In the genomic region with DNA sequence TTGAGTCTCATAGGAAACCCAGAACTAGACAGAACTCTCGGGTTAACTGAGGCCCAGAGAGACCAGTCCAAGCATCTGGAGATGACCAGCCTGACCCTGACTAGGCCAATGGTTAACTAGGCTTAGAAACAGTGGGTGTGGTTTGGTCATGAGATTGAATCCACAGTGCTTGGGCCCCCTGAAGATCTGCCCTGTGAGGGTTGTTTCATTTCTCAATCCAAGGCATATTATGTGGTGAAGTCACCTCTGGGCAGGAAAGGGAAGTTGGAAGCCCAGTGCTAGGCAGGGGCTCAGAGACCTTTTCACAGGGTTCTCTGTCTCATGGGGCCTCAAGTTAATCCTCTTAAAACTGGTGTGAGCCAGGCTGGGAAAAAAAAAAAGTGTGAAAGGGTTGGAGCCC, we compare ENCODE assay signal across 8 mouse cellular contexts. TPM values are rescaled to one million over a fixed set of nuclear protein-coding genes. Genes with fewer than 3 reads are reported as not detected.
DNase-seq lines count a peak whose midpoint lies in the region; ATAC-seq and TF ChIP-seq lines count a peak whose summit lies in the region.

No protein-coding gene starts in this region.

- peaks cover 86% of the 10 kb centered on the region for H3K4me1 ChIP-seq in embryonic facial prominence, embryonic 10.5 days
- H3K4me1 ChIP-seq in kidney, embryonic 16.5 days (ENCODE audit: insufficient read depth, low read length): peaks cover 37% of the 10 kb centered on the region

- no peak for DNase-seq in layer of hippocampus, adult 2 months (ENCODE audit: low spot score in 2 of 2)
- no peak for DNase-seq in layer of hippocampus, adult 9-10 months (ENCODE audit: low spot score)
- DNase-seq in embryonic facial prominence, embryonic 10.5 days (ENCODE audit: low spot score): no peak
- DNase-seq in urinary bladder, postnatal 25 days (ENCODE audit: low spot score): no peak
- no peak for DNase-seq in layer of hippocampus, postnatal 10 days (ENCODE audit: low spot score in 2 of 2)
- DNase-seq in left cerebral cortex, postnatal 36 days (ENCODE audit: low spot score in 2 of 2): no peak

- peak overlapping the region; percentile 83 for H3K4me3 ChIP-seq in layer of hippocampus, adult 2 months
- peak overlapping the region; percentile 85 for H3K4me3 ChIP-seq in embryonic facial prominence, embryonic 10.5 days
- H3K4me3 ChIP-seq in kidney, embryonic 16.5 days (ENCODE audit: low read length): peak overlapping the region; percentile 79; the same call in 1 of the 2 replicates
- peak overlapping the region; percentile 55 for H3K4me3 ChIP-seq in myocyte

- H3K79me2 ChIP-seq in myocyte (ENCODE audit: control insufficient read depth, insufficient read depth): peaks cover 5% of the 10 kb centered on the region

- peak overlapping the region; percentile 83; the same call in 1 of the 2 replicates for H3K9ac ChIP-seq in kidney, embryonic 16.5 days (replicated peaks; ENCODE audit: low read length)

- peak overlapping the region; percentile 67; the same call in 1 of the 2 replicates for H3K27ac ChIP-seq in layer of hippocampus, adult 2 months
- H3K27ac ChIP-seq in embryonic facial prominence, embryonic 10.5 days (replicated peaks): no peak overlapping the region
- H3K27ac ChIP-seq in kidney, embryonic 16.5 days (ENCODE audit: low read length): 0 out of 2 replicates have a peak overlapping the region, but pooled peaks have one; percentile 25

- H3K27me3 ChIP-seq in embryonic facial prominence, embryonic 10.5 days (replicated peaks; ENCODE audit: low read depth, poor library complexity, severe bottlenecking): peaks cover 65% of the 10 kb centered on the region
- peaks cover 6% of the 10 kb centered on the region for H3K27me3 ChIP-seq in kidney, embryonic 16.5 days (ENCODE audit: insufficient read depth, low read length)
- H3K27me3 ChIP-seq in myocyte (ENCODE audit: control insufficient read depth, insufficient read depth, insufficient read length): no peaks in the 10 kb centered on the region

- peaks cover 32% of the 10 kb centered on the region for H3K36me3 ChIP-seq in embryonic facial prominence, embryonic 10.5 days (replicated peaks)
- H3K36me3 ChIP-seq in kidney, embryonic 16.5 days (ENCODE audit: insufficient read depth, low read length): no peaks in the 10 kb centered on the region
- H3K36me3 ChIP-seq in myocyte (ENCODE audit: control insufficient read depth, insufficient read depth): no peaks in the 10 kb centered on the region

- no peak for TF ChIP-seq POLR2A in myocyte (IDR thresholded peaks at IDR 0.05; ENCODE audit: insufficient read length, low read depth)

- no peak for ATAC-seq in kidney, embryonic 16.5 days (ENCODE audit: low FRiP score, low TSS enrichment)

- 63% methylated on average over 1 of the region's 1 CpGs for WGBS in embryonic facial prominence, embryonic 10.5 days
- 56% methylated on average over 1 of the region's 1 CpGs for WGBS in kidney, embryonic 16.5 days

- H3ac ChIP-seq in myocyte (ENCODE audit: control insufficient read depth, insufficient read length): no peak overlapping the region

- H3K4me2 ChIP-seq in kidney, embryonic 16.5 days (replicated peaks; ENCODE audit: low read depth, low read length): peak overlapping the region; percentile 99
- H3K4me2 ChIP-seq in myocyte (ENCODE audit: low read depth): peak overlapping the region; percentile 92

- no peak for TF ChIP-seq CTCF in layer of hippocampus, adult 2 months (conservative IDR thresholded peaks at IDR 0.05)

- H3K9me3 ChIP-seq in embryonic facial prominence, embryonic 10.5 days: no peaks in the 10 kb centered on the region
- H3K9me3 ChIP-seq in kidney, embryonic 16.5 days (ENCODE audit: low read length): no peaks in the 10 kb centered on the region

- intact Hi-C loops in left cerebral cortex, postnatal 36 days (cut with DNase I): no loop called here

TF ChIP-seq in myocyte, 11 proteins besides CTCF, POLR2A, EP300 and RAD21:
- TF ChIP-seq CEBPB (IDR thresholded peaks at IDR 0.05; ENCODE audit: insufficient read depth, poor library complexity, severe bottlenecking) (no peak), USF1 (IDR thresholded peaks at IDR 0.05; ENCODE audit: low read depth) (no peak), E2F4 (IDR thresholded peaks at IDR 0.05; ENCODE audit: insufficient read depth) (no peak)
TF ChIP-seq in myocyte: peak in this region for 0.

RNA-seq across cellular contexts. Expression of gene Mfsd12, which starts 1.6 kb away (rescaled TPM):
- total RNA-seq in layer of hippocampus, adult 2 months (2021): 10 to 100 TPM; 42.8 to 45.9 TPM
- polyA plus RNA-seq in embryonic facial prominence, embryonic 10.5 days (2016; fragmentation: Nextera tagmentation; extraction: Ambion mirVana): 7.8 and 8.3 TPM in 2 replicates
- 9.8 and 12.5 TPM in 2 replicates for polyA plus RNA-seq in kidney, embryonic 16.5 days (2015; fragmentation: Nextera tagmentation; extraction: Ambion mirVana)
- 21.7 TPM for polyA plus RNA-seq in myocyte (2012; fragmentation: generic; extraction: Trizol)
- 10 to 100 TPM; 37.0 to 40.8 TPM for total RNA-seq in layer of hippocampus, postnatal 10 days (2021)
- total RNA-seq in left cerebral cortex, postnatal 36 days (2021): 10 to 100 TPM; 39.6 to 40.9 TPM

RNA-seq across cellular contexts. Expression of gene 4930404N11Rik, which starts 6.8 kb away (rescaled TPM):
- total RNA-seq in layer of hippocampus, adult 2 months (2021): 1 to 10 TPM; 1.6 to 2.4 TPM
- 0.47 and 0.76 TPM in 2 replicates for polyA plus RNA-seq in embryonic facial prominence, embryonic 10.5 days (2016; fragmentation: Nextera tagmentation; extraction: Ambion mirVana)
- polyA plus RNA-seq in kidney, embryonic 16.5 days (2015; fragmentation: Nextera tagmentation; extraction: Ambion mirVana): 0.98 and 1.2 TPM in 2 replicates
- polyA plus RNA-seq in myocyte (2012; fragmentation: generic; extraction: Trizol): 0.92 TPM
- under 1 TPM; 0.57 to 0.74 TPM for total RNA-seq in layer of hippocampus, postnatal 10 days (2021)
- 1 to 10 TPM in 1 of 2 experiments, under 1 TPM in 1; 0.49 to 2.2 TPM for total RNA-seq in left cerebral cortex, postnatal 36 days (2021)

RNA-seq across cellular contexts. Expression of gene Hmg20b, which starts 8.6 kb away (rescaled TPM):
- 10 to 100 TPM; 27.5 to 30.8 TPM for total RNA-seq in layer of hippocampus, adult 2 months (2021)
- polyA plus RNA-seq in embryonic facial prominence, embryonic 10.5 days (2016; fragmentation: Nextera tagmentation; extraction: Ambion mirVana): 114 and 122 TPM in 2 replicates
- polyA plus RNA-seq in kidney, embryonic 16.5 days (2015; fragmentation: Nextera tagmentation; extraction: Ambion mirVana): 90.6 and 94.5 TPM in 2 replicates
- 80.2 TPM for polyA plus RNA-seq in myocyte (2012; fragmentation: generic; extraction: Trizol)
- total RNA-seq in layer of hippocampus, postnatal 10 days (2021): 10 to 100 TPM; 25.1 to 30.9 TPM
- total RNA-seq in left cerebral cortex, postnatal 36 days (2021): 10 to 100 TPM; 27.0 to 35.5 TPM

RNA-seq across cellular contexts. Expression of gene Gipc3, which starts 15.8 kb away (rescaled TPM):
- 1 to 10 TPM; 1.7 to 1.8 TPM for total RNA-seq in layer of hippocampus, adult 2 months (2021)
- not detected in 2 replicates for polyA plus RNA-seq in embryonic facial prominence, embryonic 10.5 days (2016; fragmentation: Nextera tagmentation; extraction: Ambion mirVana)
- 0.09 TPM in 2 replicates for polyA plus RNA-seq in kidney, embryonic 16.5 days (2015; fragmentation: Nextera tagmentation; extraction: Ambion mirVana)
- polyA plus RNA-seq in myocyte (2012; fragmentation: generic; extraction: Trizol): 0.10 TPM
- total RNA-seq in layer of hippocampus, postnatal 10 days (2021): 1 to 10 TPM in 1 of 2 experiments, under 1 TPM in 1; 0.94 to 1.2 TPM
- total RNA-seq in left cerebral cortex, postnatal 36 days (2021): 1 to 10 TPM; 1.4 to 1.8 TPM

RNA-seq across cellular contexts. Expression of gene Fzr1, which starts 19.5 kb away (rescaled TPM):
- total RNA-seq in layer of hippocampus, adult 2 months (2021): 10 to 100 TPM; 70.1 to 72.0 TPM
- polyA plus RNA-seq in embryonic facial prominence, embryonic 10.5 days (2016; fragmentation: Nextera tagmentation; extraction: Ambion mirVana): 134 and 142 TPM in 2 replicates
- polyA plus RNA-seq in kidney, embryonic 16.5 days (2015; fragmentation: Nextera tagmentation; extraction: Ambion mirVana): 111 and 115 TPM in 2 replicates
- polyA plus RNA-seq in myocyte (2012; fragmentation: generic; extraction: Trizol): 42.0 TPM
- 10 to 100 TPM; 81.2 to 85.2 TPM for total RNA-seq in layer of hippocampus, postnatal 10 days (2021)
- 10 to 100 TPM; 67.8 to 72.2 TPM for total RNA-seq in left cerebral cortex, postnatal 36 days (2021)
